Mouse (Mus musculus) common myeloid progenitor, adult 5-6 weeks (primary cell): Measurements from ENCODE around the gene Wdr63. TPM values are rescaled to one million over a fixed set of nuclear protein-coding genes. Genes with fewer than 3 reads are reported as not detected.
"Not testable (repeated sequence)": the region's sequence is repeated elsewhere in the genome, so short reads cannot be mapped to it uniquely, and the experiment has no call there.

ENCODE experiments used
- ATAC-seq: replicated peaks from 2 replicates; pipeline ENCODE4 v1.8.0; 2016; ENCODE audit warnings: low read depth, mild to moderate bottlenecking, moderate TSS enrichment, inconsistent platforms; ENCODE audit not compliant: poor library complexity, severe bottlenecking
- total RNA-seq: library from RNA; stranded (forward); fragments of 200-1000, 187-1606 nt; gene quantifications from 2 replicates; pipeline ENCODE4 v1.2.3, GENCODE M21; 2017

The Wdr63 gene
- total RNA-seq, 1 experiment from 2014 or later: not detected

- no peak for ATAC-seq
Observed at GRCm38 (mm10) chr3:146022232-146022631, 85.7 kb downstream of the Wdr63 start.

DNA sequence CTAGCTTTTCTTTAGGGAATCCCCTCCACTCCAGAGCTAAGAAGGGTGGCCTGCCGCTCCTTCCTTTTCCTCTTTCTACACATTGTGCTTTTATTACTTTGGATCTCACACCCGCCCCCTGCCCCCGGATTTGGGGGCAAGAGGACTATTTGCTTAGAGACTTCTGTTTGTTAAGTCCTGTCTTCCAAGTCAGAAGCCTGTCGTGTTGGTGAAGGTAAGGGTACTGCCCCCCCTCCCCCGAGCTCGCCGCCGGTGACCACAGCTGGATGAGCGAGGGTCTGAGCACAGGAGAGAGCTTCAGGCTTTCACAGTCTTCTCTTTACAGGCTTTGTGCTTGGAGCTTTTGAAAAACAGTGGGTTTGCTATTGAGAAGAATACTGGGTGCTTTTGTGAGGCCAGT, 90.4 kb downstream of the Wdr63 start:
- no peak for ATAC-seq

DNA sequence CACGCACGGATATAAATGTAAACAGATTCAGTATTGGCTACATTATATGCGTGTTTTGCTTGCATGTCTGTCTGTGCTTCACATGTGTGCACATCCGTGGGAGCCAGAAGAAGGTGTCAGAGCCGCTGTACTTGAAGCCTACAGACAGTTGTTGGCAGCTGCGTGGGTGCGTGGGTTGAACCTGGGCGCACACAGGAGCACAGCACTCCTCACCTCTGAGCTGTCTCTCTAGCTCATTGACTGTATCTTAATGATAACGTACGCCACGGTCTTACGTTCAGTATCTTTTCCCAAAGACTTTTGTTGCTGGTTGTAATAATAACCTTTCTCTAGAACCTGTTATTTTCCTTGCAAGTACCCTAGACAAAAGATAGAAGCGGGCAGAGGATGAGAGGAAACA, 91.0 kb downstream of the Wdr63 start:
- ATAC-seq: no peak

DNA sequence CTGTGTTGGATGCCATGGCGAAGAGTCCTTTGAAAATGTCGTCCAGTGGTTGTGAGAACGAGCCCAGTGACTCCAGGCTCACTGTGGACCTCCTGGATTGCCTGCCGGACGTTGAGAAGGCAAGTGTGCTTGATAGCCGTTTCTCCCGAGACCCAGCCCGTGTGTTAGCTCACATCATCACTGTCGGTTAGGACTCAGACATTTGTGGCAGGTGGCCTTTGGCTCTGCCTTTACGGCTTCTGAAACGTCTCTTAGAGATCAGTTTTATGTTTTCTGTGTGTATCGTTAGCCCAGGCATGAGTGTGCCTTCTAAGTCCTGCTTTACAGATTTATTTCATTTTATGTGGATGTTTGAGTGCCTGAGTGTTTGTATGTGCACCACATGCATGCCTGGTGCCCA, 93.6 kb downstream of the Wdr63 start:
- ATAC-seq: no peak

DNA sequence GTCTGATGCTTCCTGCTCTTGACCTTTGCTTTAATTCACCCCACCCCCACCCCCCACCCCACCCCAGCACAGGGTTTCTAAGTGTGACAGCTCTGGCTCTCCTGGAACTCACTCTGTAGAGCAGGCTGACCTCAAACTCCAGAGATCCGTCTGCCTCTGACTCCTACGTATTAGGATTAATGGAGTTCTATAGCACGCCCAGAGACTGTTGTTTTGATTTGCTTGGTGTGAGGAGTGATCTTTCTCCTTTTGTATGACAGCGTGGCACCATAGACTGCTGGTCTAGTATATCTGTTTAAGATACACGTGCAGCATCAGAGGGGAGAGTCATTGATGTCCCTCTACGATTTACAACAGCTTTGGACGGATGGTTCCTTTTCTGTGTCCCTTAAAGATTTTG, 94.4 kb downstream of the Wdr63 start:
- ATAC-seq: no peak

GRCm38 (mm10) chr3:146011544-146012218, 96.2 kb downstream of the Wdr63 start:
- ATAC-seq: no peak

- no peak for ATAC-seq
Observed at GRCm38 (mm10) chr3:146010751-146011150, 97.2 kb downstream of the Wdr63 start.

- ATAC-seq: no peak
Observed at GRCm38 (mm10) chr3:146009859-146010645, 97.9 kb downstream of the Wdr63 start.

GRCm38 (mm10) chr3:146007872-146008271, 100.1 kb downstream of the Wdr63 start:
- no peak for ATAC-seq

GRCm38 (mm10) chr3:146004347-146005051, 103.4 kb downstream of the Wdr63 start:
- no peak for ATAC-seq

GRCm38 (mm10) chr3:145996539-145996938, 111.4 kb downstream of the Wdr63 start:
- not testable (repeated sequence) for ATAC-seq

DNA sequence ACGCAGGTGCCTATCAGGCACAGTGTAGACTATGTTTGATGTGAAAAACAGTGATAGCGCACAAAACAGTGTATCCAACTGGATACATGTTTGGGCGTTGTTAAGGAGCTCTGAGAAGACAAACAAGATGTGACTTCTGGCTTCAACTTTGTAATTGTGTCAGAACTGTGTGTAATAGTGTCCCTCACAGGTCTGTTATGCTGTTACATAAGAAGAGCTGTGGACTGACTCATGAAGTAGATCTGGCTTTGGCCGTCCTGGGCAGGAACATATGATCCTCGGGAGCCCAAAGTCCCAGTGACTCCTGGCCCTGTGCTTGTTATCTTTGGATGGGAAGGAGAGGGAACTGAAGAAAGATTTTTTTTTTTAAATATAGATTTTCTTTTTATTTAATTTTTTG, 112.4 kb downstream of the Wdr63 start:
- no peak for ATAC-seq

GRCm38 (mm10) chr3:145993481-145994201, 114.3 kb downstream of the Wdr63 start:
- peak; percentile 85 for ATAC-seq

- ATAC-seq: no peak
Observed at GRCm38 (mm10) chr3:145992796-145993195, 115.1 kb downstream of the Wdr63 start.

DNA sequence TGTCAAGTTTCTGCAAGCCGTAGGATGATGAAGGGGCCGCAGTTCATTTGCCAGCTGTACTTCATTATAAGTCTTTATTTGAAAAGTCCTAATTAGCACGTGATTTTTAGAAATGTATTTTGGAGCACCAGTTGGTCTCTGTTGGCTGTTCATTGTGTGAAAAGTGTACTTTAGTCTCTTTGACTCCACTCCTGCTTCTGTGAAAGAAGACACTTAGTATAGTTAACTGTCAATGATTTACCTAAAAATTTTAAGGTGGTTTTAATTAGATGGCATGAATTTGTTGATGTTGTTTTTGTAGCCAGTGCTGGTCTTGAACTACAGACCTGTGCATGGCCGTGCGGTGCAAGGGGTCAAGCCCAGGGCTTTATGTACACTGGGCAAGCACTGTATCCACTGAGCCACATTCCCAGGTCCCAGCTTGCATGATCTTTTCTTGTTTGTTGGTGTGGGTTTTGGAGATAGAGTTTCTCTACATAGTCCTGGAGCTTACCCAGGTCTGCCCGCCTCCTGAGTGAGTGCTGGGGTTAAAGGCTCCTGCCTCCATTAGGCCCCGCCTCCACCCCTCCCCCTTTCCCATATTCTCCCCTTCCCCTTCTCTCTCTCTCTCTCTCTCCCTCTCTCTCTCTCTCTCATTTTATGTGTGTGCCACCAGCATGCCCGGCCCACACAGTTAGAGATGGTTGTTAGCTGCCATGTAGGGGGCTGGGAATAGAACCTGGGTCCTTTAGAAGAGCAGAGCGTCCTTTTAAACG, 115.8 kb downstream of the Wdr63 start:
- ATAC-seq: no peak

DNA sequence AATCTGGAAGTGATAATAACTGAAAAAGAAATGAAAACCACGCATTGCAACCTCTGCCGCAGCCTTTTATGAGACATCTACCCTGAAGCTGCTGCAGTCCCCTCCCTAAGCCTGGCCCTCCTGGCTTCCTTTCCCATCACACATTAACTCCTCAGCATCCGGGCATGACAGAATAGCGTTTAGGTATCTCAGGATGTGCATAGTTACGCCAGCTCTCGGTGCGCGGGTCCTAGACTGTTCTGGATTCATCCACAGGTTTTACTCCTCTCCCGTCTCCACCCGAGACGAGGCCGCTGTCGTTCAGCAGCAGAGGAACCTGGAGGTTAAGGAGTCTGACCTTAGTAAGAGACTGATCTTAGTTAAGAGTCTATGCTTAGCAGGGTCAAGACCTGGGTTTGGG, 116.8 kb downstream of the Wdr63 start:
- no peak for ATAC-seq
